Mouse (Mus musculus): ENCODE results near the gene Pcolce2. TPM values are rescaled to one million over a fixed set of nuclear protein-coding genes. Genes with fewer than 3 reads are reported as not detected.

Pcolce2 gene
- polyA plus RNA-seq (2016; fragmentation: Nextera tagmentation; extraction: Ambion mirVana), result 2.6 and 3.4 TPM in 2 replicates

- Histone ChIP-seq H3K4me2 (peak within 1 kb of the TSS; percentile 91), H3K9me3 (no peaks in the 10 kb centered on the region), H3K27ac (peak within 1 kb of the TSS; percentile 26), H3K27me3 (peaks cover 36% of the 10 kb centered on the region), H3K36me3 (replicated peaks) (no peaks in the 10 kb centered on the region), H3K9ac (peak within 1 kb of the TSS; percentile 78), H3K4me1 (peaks cover 7% of the 10 kb centered on the region; the same call in 1 of the 2 replicates), H3K4me3 (replicated peaks) (peak within 1 kb of the TSS; percentile 76)
- ATAC-seq (ENCODE audit: low FRiP score), result peak; percentile 93
- WGBS, result under 1% methylated on average over 63 of the region's 71 CpGs
Measured at GRCm38 (mm10) chr9:95637271-95638181, at the start of gene Pcolce2. Gene Pcolce2, plus strand, starts transcription at chr9:95637601.

- Histone ChIP-seq H3K36me3 (replicated peaks) (no peaks in the 10 kb centered on the region), H3K4me3 (replicated peaks) (no peak overlapping the region), H3K9me3 (no peaks in the 10 kb centered on the region), H3K4me2 (no peak overlapping the region), H3K9ac (no peak overlapping the region), H3K27ac (no peak overlapping the region), H3K27me3 (0 out of 2 replicates have a peak, but pooled peaks cover 4% of the 10 kb centered on the region), H3K4me1 (no peaks in the 10 kb centered on the region)
- 86% methylated on average over 7 of the region's 7 CpGs for WGBS
- no peak for ATAC-seq (ENCODE audit: low FRiP score)
Measured at GRCm38 (mm10) chr9:95588070-95588469, 49.3 kb upstream of the Pcolce2 start.

GRCm38 (mm10) chr9:95594291-95594690 is 43.1 kb upstream of the Pcolce2 start:
- Histone ChIP-seq H3K27me3 (peaks cover 5% of the 10 kb centered on the region; the same call in 1 of the 2 replicates), H3K27ac (no peak overlapping the region), H3K4me2 (no peak overlapping the region), H3K4me1 (no peaks in the 10 kb centered on the region), H3K9ac (no peak overlapping the region), H3K9me3 (no peaks in the 10 kb centered on the region), H3K36me3 (replicated peaks) (no peaks in the 10 kb centered on the region), H3K4me3 (replicated peaks) (no peak overlapping the region)
- ATAC-seq (ENCODE audit: low FRiP score), result no peak
- 93% methylated on average over 4 of the region's 4 CpGs for WGBS

GRCm38 (mm10) chr9:95597466-95598178 is 39.8 kb upstream of the Pcolce2 start:
- Histone ChIP-seq H3K9ac (no peak overlapping the region), H3K4me2 (peak overlapping the region; percentile 24; the same call in 1 of the 2 replicates), H3K27ac (no peak overlapping the region), H3K27me3 (peaks cover 8% of the 10 kb centered on the region; the same call in 1 of the 2 replicates), H3K4me1 (no peaks in the 10 kb centered on the region), H3K4me3 (replicated peaks) (no peak overlapping the region), H3K9me3 (no peaks in the 10 kb centered on the region), H3K36me3 (replicated peaks) (no peaks in the 10 kb centered on the region)
- no peak for ATAC-seq (ENCODE audit: low FRiP score)
- WGBS, result 54% methylated on average over 13 of the region's 13 CpGs

- Histone ChIP-seq H3K36me3 (replicated peaks) (no peaks in the 10 kb centered on the region), H3K27me3 (peaks cover 8% of the 10 kb centered on the region; the same call in 1 of the 2 replicates), H3K4me1 (no peaks in the 10 kb centered on the region), H3K9ac (no peak overlapping the region), H3K4me3 (replicated peaks) (no peak overlapping the region), H3K4me2 (peak overlapping the region; percentile 24), H3K9me3 (no peaks in the 10 kb centered on the region), H3K27ac (no peak overlapping the region)
- ATAC-seq (ENCODE audit: low FRiP score), result no peak
- WGBS, result 72% methylated on average over 19 of the region's 19 CpGs
Measured at GRCm38 (mm10) chr9:95598179-95598721, 39.2 kb upstream of the Pcolce2 start.

- Histone ChIP-seq H3K4me3 (replicated peaks) (no peak overlapping the region), H3K9ac (no peak overlapping the region), H3K4me1 (no peaks in the 10 kb centered on the region), H3K4me2 (no peak overlapping the region), H3K9me3 (no peaks in the 10 kb centered on the region), H3K36me3 (replicated peaks) (no peaks in the 10 kb centered on the region), H3K27me3 (peaks cover 8% of the 10 kb centered on the region; the same call in 1 of the 2 replicates), H3K27ac (no peak overlapping the region)
- 89% methylated on average over 4 of the region's 4 CpGs for WGBS
- no peak for ATAC-seq (ENCODE audit: low FRiP score)
Measured at GRCm38 (mm10) chr9:95599399-95599798, 38.0 kb upstream of the Pcolce2 start.

- no peak overlapping the region for H3K4me3 ChIP-seq (replicated peaks)
- H3K9ac ChIP-seq, result no peak overlapping the region
- no peak for ATAC-seq (ENCODE audit: low FRiP score)
- H3K27ac ChIP-seq, result no peak overlapping the region
- no peak overlapping the region for H3K4me2 ChIP-seq
- H3K27me3 ChIP-seq, result peaks cover 8% of the 10 kb centered on the region; the same call in 1 of the 2 replicates
- WGBS, result 85% methylated on average over 3 of the region's 3 CpGs
- no peaks in the 10 kb centered on the region for H3K9me3 ChIP-seq
- no peaks in the 10 kb centered on the region for H3K36me3 ChIP-seq (replicated peaks)
- H3K4me1 ChIP-seq, result no peaks in the 10 kb centered on the region
Measured at GRCm38 (mm10) chr9:95602849-95603248, 34.6 kb upstream of the Pcolce2 start.

- Histone ChIP-seq H3K27ac (no peak overlapping the region), H3K36me3 (replicated peaks) (no peaks in the 10 kb centered on the region), H3K9me3 (no peaks in the 10 kb centered on the region), H3K4me1 (no peaks in the 10 kb centered on the region), H3K4me3 (replicated peaks) (no peak overlapping the region), H3K9ac (no peak overlapping the region), H3K4me2 (no peak overlapping the region), H3K27me3 (peaks cover 6% of the 10 kb centered on the region; the same call in 1 of the 2 replicates)
- 86% methylated on average over 9 of the region's 9 CpGs for WGBS
- ATAC-seq (ENCODE audit: low FRiP score), result no peak
Measured at GRCm38 (mm10) chr9:95603316-95603715, 34.1 kb upstream of the Pcolce2 start.

GRCm38 (mm10) chr9:95607196-95607595 is 30.2 kb upstream of the Pcolce2 start:
- H3K36me3 ChIP-seq (replicated peaks), result no peaks in the 10 kb centered on the region
- no peak overlapping the region for H3K9ac ChIP-seq
- H3K4me3 ChIP-seq (replicated peaks), result no peak overlapping the region
- no peaks in the 10 kb centered on the region; the same call in 1 of the 2 replicates for H3K4me1 ChIP-seq
- 65% methylated on average over 5 of the region's 5 CpGs for WGBS
- no peak for ATAC-seq (ENCODE audit: low FRiP score)
- no peak overlapping the region for H3K4me2 ChIP-seq
- no peak overlapping the region for H3K27ac ChIP-seq
- H3K9me3 ChIP-seq, result no peaks in the 10 kb centered on the region
- H3K27me3 ChIP-seq, result no peaks in the 10 kb centered on the region

- Histone ChIP-seq H3K4me2 (no peak overlapping the region), H3K9me3 (no peaks in the 10 kb centered on the region), H3K27me3 (no peaks in the 10 kb centered on the region), H3K36me3 (replicated peaks) (no peaks in the 10 kb centered on the region), H3K4me3 (replicated peaks) (no peak overlapping the region), H3K4me1 (peaks cover 7% of the 10 kb centered on the region), H3K27ac (no peak overlapping the region), H3K9ac (no peak overlapping the region)
- ATAC-seq (ENCODE audit: low FRiP score), result no peak
- WGBS, result 87% methylated on average over 8 of the region's 8 CpGs
Measured at GRCm38 (mm10) chr9:95612246-95612768, 25.1 kb upstream of the Pcolce2 start.

GRCm38 (mm10) chr9:95613426-95614127 is 23.8 kb upstream of the Pcolce2 start:
- 9% methylated on average over 9 of the region's 9 CpGs for WGBS
- H3K36me3 ChIP-seq (replicated peaks), result no peaks in the 10 kb centered on the region
- H3K9me3 ChIP-seq, result no peaks in the 10 kb centered on the region
- ATAC-seq (ENCODE audit: low FRiP score), result peak; percentile 57; the same call in 1 of the 2 replicates
- H3K27ac ChIP-seq, result no peak overlapping the region
- no peaks in the 10 kb centered on the region for H3K27me3 ChIP-seq
- H3K9ac ChIP-seq, result no peak overlapping the region
- H3K4me2 ChIP-seq, result peak overlapping the region; percentile 43
- H3K4me3 ChIP-seq (replicated peaks), result no peak overlapping the region
- peaks cover 7% of the 10 kb centered on the region for H3K4me1 ChIP-seq
